Comparison of ENCODE assay signal across 11 mouse cellular contexts in genomic region chr14:20871495-20871894, GRCm38 (mm10). TPM values are rescaled to one million over a fixed set of nuclear protein-coding genes. Genes with fewer than 3 reads are reported as not detected.
DNase-seq lines count a peak whose midpoint lies in the region; ATAC-seq and TF ChIP-seq lines count a peak whose summit lies in the region.
"Had no signal": no experiment of that assay in that cellular context is flagged by ENCODE, and none has a peak within 500 bp of the region (broad histone marks: within the 10 kb centered on the region; RNA-seq: fewer than 3 reads in every experiment).

No protein-coding gene starts in this region.

- H3K4me2 ChIP-seq in heart, embryonic 11.5 days, result no peak overlapping the region
- no peak overlapping the region for H3K4me2 ChIP-seq in forebrain, embryonic 12.5 days
- H3K4me2 ChIP-seq: stomach, embryonic 15.5 days had no signal

- peak; percentile 98 for DNase-seq in heart, adult 11 months
- DNase-seq in brain, embryonic 14.5 days (ENCODE audit: low read depth), result peak; percentile 9
- peak; percentile 38 for DNase-seq in heart, postnatal 4 days
- peak; percentile 61 for DNase-seq in lung, postnatal 10 days
- DNase-seq in cerebellum, adult 8-10 months, result no peak
- DNase-seq in cerebellum, adult 9-10 months, result no peak
- DNase-seq: cerebellum, adult 11 months; retina, postnatal 1 day had no signal

- H3K9ac ChIP-seq in heart, embryonic 11.5 days (ENCODE audit: low read depth, low read length), result no peak overlapping the region
- no peak overlapping the region for H3K9ac ChIP-seq in forebrain, embryonic 12.5 days
- H3K9ac ChIP-seq: stomach, embryonic 15.5 days had no signal

- no peaks in the 10 kb centered on the region for H3K27me3 ChIP-seq in heart, embryonic 11.5 days (ENCODE audit: control insufficient read depth, insufficient read depth, low read length)
- H3K27me3 ChIP-seq in forebrain, embryonic 12.5 days, result peaks cover 4% of the 10 kb centered on the region; the same call in 1 of the 2 replicates
- H3K27me3 ChIP-seq: stomach, embryonic 15.5 days had no signal

- TF ChIP-seq POLR2A in brain, embryonic 14.5 days (IDR thresholded peaks at IDR 0.05; ENCODE audit: borderline replicate concordance, extremely low read depth, insufficient read depth, insufficient read length, poor library complexity, severe bottlenecking), result no peak

- no peaks in the 10 kb centered on the region for H3K36me3 ChIP-seq in heart, embryonic 11.5 days (ENCODE audit: control insufficient read depth, insufficient read depth, low read length)
- H3K36me3 ChIP-seq in forebrain, embryonic 12.5 days (replicated peaks), result no peaks in the 10 kb centered on the region
- H3K36me3 ChIP-seq: stomach, embryonic 15.5 days had no signal

- WGBS in heart, embryonic 11.5 days (ENCODE audit: insufficient replicate concordance), result 70% methylated on average over 1 of the region's 1 CpGs
- WGBS in forebrain, embryonic 12.5 days, result 90% methylated on average over 1 of the region's 1 CpGs

- no peak overlapping the region for H3K4me3 ChIP-seq in heart, embryonic 11.5 days (ENCODE audit: low read depth, low read length)
- no peak overlapping the region for H3K4me3 ChIP-seq in forebrain, embryonic 12.5 days (replicated peaks)
- H3K4me3 ChIP-seq: stomach, embryonic 15.5 days had no signal

- no peak for TF ChIP-seq CTCF in brain, embryonic 14.5 days (IDR thresholded peaks at IDR 0.05; ENCODE audit: borderline replicate concordance, extremely low read depth, insufficient read depth, insufficient read length)

- H3K27ac ChIP-seq in heart, embryonic 11.5 days (ENCODE audit: low read depth, low read length), result no peak overlapping the region
- no peak overlapping the region for H3K27ac ChIP-seq in forebrain, embryonic 12.5 days
- H3K27ac ChIP-seq: stomach, embryonic 15.5 days had no signal

- ATAC-seq in heart, embryonic 11.5 days (replicated peaks; ENCODE audit: insufficient number of reproducible peaks, low FRiP score, low TSS enrichment), result no peak
- no peak for ATAC-seq in forebrain, embryonic 12.5 days (ENCODE audit: low FRiP score)

- H3K4me1 ChIP-seq in heart, embryonic 11.5 days (ENCODE audit: control insufficient read depth, insufficient read depth, low read length), result peaks cover 7% of the 10 kb centered on the region
- no peaks in the 10 kb centered on the region for H3K4me1 ChIP-seq in forebrain, embryonic 12.5 days

- no peaks in the 10 kb centered on the region for H3K9me3 ChIP-seq in heart, embryonic 11.5 days (replicated peaks; ENCODE audit: control insufficient read depth, low read length)
- H3K9me3 ChIP-seq in forebrain, embryonic 12.5 days, result no peaks in the 10 kb centered on the region
- H3K9me3 ChIP-seq: stomach, embryonic 15.5 days had no signal

RNA-seq across cellular contexts. Expression of gene Plau, which starts 35.0 kb away (rescaled TPM):
- polyA plus RNA-seq in heart, embryonic 11.5 days (2014; fragmentation: Nextera tagmentation; extraction: Ambion mirVana), result 0.37 and 0.66 TPM in 2 replicates
- polyA plus RNA-seq in brain, embryonic 14.5 days (2012; rRNA removed), result 0.98 and 1.8 TPM in 2 replicates
- total RNA-seq in heart, postnatal 4 days (2021), result 10 to 100 TPM; 11.1 to 11.9 TPM
- polyA plus RNA-seq in forebrain, embryonic 12.5 days (2016; fragmentation: Nextera tagmentation; extraction: Ambion mirVana), result 0.10 and 0.15 TPM in 2 replicates

RNA-seq across cellular contexts. Expression of gene Vcl, which starts 57.7 kb away (rescaled TPM):
- polyA plus RNA-seq in heart, embryonic 11.5 days (2014; fragmentation: Nextera tagmentation; extraction: Ambion mirVana), result 78.8 and 101 TPM in 2 replicates
- 18.0 and 24.4 TPM in 2 replicates for polyA plus RNA-seq in brain, embryonic 14.5 days (2012; rRNA removed)
- 100 to 1,000 TPM; 200 to 201 TPM for total RNA-seq in heart, postnatal 4 days (2021)
- polyA plus RNA-seq in forebrain, embryonic 12.5 days (2016; fragmentation: Nextera tagmentation; extraction: Ambion mirVana), result 20.0 and 21.4 TPM in 2 replicates

Comparison
In these comparisons a context has a peak if more than half of its experiments do, and no peak if none do; other contexts are left out.
1. DNase-seq: peak in heart, adult 11 months (single experiment), brain, embryonic 14.5 days (single experiment), heart, postnatal 4 days (single experiment) and lung, postnatal 10 days (single experiment); none in cerebellum, adult 8-10 months (single experiment) and cerebellum, adult 9-10 months (single experiment).